Mouse (Mus musculus): ENCODE measurements around the gene Trim29. TPM values are rescaled to one million over a fixed set of nuclear protein-coding genes. Genes with fewer than 3 reads are reported as not detected.

Trim29 gene
- total RNA-seq, 1 experiment from 2014 or later, result 0.58 TPM

- ATAC-seq (ENCODE audit: extremely low read depth, insufficient number of reproducible peaks, low FRiP score, poor library complexity, severe bottlenecking), result no peak
Observed at GRCm38 (mm10) chr9:43309087-43309872, 1.4 kb upstream of the Trim29 start.

- ATAC-seq (ENCODE audit: extremely low read depth, insufficient number of reproducible peaks, low FRiP score, poor library complexity, severe bottlenecking), result no peak
Observed at GRCm38 (mm10) chr9:43312190-43312589, 1.5 kb downstream of the Trim29 start.

DNA sequence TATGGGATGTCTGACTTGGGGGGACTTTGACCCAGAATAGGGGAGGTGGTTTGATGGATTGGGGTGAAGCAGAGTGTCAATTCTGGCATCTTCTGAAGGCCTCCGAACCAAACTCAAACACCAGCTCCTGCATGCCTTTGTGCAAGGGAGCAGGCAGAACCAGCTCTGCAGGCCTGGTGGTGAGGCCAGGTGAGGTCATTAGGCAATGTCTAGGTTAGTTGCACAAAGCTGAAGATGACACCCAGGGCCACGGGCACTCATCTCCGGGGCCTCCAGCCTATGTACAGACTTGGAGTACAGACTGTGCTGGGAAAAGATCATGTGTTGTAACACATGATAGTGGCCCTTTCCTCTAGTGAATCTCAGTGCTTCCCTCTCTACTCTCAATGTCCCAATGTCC, 3.2 kb downstream of the Trim29 start:
- ATAC-seq (ENCODE audit: extremely low read depth, insufficient number of reproducible peaks, low FRiP score, poor library complexity, severe bottlenecking), result no peak

DNA sequence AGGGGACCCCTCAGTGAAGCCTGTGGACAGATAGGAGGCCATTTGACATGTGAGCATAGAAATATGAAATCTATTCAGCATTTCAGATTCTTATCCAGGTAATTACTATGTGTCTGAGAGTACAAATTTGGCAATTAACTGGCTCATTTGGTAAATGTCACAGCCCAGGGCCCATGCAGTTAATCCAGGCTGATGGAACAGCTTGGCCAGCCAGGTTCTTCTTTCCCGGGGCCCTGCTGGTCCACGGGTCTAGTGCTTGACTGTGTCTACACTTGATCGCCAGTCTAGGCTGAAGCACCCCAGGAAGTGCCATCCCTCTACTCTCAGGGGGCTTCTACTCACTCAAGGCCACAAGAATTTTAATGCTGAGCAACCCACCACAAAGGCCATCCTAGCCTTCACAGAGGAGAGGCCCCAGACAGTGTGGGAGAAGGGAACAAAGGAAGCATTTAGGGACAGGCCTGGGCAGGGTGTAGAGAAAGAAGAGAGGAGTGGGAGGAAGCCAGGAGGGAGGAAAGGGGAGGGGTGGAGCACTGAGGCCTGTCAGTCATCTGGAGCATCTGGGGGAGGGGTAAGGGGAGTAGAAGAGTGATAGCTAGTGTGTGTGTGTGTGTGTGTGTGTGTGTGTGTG, 4.8 kb downstream of the Trim29 start:
- no peak for ATAC-seq (ENCODE audit: extremely low read depth, insufficient number of reproducible peaks, low FRiP score, poor library complexity, severe bottlenecking)

DNA sequence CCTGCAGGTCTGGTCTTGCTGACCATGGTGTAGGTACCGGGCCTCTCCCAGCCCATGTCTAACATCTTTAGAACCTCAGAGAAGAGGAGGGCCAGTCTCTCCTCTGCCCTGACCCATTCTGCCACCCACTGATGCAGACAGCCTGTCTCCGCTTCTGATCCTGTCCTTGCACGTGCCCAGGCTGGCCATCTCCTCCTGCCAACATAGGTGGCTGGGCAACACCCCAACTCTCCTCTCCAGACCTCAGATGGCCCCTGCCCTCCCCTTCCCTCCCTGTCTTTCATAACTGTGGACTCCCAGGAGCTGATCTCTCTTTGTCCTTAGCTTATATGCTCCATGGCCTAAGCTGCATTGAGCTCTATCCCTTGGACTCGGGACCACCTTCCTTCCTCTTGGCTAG, 5.8 kb downstream of the Trim29 start:
- no peak for ATAC-seq (ENCODE audit: extremely low read depth, insufficient number of reproducible peaks, low FRiP score, poor library complexity, severe bottlenecking)

DNA sequence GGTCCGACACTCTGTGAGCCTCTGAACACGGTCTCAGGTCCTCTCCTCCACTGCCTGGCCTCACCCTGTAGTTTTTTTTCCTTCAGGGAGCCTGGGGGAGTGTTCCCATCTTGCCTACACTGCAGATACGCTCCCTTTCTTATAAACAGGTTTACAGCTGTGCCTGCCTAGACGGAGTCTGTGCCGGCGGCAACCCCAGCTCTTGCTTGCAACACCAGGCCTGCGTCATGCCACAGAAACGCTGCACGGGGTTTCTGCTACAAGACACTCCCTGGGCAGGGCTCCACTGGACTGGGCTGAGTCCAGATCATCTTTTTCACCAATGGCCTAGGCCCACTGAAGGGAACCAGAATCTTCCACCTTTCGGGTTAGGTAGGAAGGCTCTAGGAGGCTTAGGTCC, 8.0 kb downstream of the Trim29 start:
- no peak for ATAC-seq (ENCODE audit: extremely low read depth, insufficient number of reproducible peaks, low FRiP score, poor library complexity, severe bottlenecking)

DNA sequence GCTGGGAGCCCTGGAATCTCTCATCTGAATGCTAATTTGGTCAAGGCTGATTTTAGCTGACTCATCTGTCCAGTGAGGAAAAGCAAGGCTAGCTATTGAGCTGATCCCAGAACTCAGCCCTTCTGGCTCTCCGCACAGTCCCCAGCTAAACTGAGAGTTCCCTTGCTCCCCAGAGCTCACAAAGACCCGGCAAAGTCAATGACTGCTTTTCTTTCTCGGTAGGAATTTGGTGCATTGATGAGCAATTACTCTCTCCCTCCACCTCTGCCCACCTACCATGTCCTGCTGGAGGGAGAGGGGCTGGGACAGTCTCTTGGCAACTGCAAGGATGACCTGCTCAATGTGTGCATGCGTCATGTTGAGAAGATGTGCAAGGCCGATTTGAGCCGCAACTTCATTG, 11.3 kb downstream of the Trim29 start:
- no peak for ATAC-seq (ENCODE audit: extremely low read depth, insufficient number of reproducible peaks, low FRiP score, poor library complexity, severe bottlenecking)

DNA sequence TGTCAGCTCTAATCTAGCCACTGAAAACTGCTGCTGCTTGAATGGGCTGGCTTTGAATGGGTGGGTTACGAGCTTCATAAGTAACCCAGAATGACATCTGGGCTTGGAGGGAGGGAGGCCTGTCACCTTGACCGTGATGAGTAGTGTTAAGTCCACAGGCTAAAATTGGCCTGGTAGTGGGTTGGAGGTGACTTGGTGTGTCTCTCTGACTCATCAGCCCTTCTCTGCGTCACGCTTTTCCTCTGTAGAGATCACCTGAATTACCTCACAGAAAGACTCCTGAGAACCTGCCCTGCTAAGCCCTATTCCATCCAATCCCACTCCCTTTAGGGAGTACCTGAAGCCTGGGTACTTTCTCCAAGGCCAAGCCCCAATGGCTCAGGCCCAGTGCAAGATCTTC, 12.0 kb downstream of the Trim29 start:
- ATAC-seq (ENCODE audit: extremely low read depth, insufficient number of reproducible peaks, low FRiP score, poor library complexity, severe bottlenecking), result no peak

- no peak for ATAC-seq (ENCODE audit: extremely low read depth, insufficient number of reproducible peaks, low FRiP score, poor library complexity, severe bottlenecking)
Observed at GRCm38 (mm10) chr9:43325486-43325885, 14.8 kb downstream of the Trim29 start.

DNA sequence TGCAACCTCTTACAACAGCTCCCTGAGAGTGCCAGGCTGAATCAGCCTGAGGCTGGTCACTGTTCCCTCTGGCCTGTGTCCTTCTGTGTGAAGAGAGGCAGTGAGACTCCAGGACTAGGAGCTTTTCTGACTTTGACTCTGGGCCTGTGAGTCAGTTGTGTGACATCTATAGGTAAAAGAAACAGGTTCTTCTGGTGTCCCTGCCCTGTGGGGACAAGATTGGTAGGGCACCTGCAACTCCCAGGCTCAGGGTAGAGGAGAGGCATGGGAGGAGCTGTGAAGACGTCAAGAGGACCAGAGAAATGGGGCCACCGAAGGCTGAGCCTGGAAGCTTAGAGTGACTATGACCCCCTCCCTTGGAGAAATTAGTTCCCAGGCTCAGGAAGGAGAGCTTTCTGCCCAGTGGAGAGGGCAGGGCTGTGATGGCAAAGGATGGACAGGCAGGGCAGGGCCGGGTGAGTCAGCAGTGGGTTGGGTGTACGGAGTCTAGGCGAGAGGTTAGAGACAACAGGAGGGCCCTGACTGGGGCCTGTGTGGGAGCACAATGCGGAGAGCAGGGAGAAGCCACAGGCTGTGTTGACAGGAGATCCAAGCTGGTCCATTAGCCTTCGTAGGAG, 15.5 kb downstream of the Trim29 start:
- no peak for ATAC-seq (ENCODE audit: extremely low read depth, insufficient number of reproducible peaks, low FRiP score, poor library complexity, severe bottlenecking)

- ATAC-seq (ENCODE audit: extremely low read depth, insufficient number of reproducible peaks, low FRiP score, poor library complexity, severe bottlenecking), result no peak
Observed at GRCm38 (mm10) chr9:43327182-43328129, 16.8 kb downstream of the Trim29 start.

DNA sequence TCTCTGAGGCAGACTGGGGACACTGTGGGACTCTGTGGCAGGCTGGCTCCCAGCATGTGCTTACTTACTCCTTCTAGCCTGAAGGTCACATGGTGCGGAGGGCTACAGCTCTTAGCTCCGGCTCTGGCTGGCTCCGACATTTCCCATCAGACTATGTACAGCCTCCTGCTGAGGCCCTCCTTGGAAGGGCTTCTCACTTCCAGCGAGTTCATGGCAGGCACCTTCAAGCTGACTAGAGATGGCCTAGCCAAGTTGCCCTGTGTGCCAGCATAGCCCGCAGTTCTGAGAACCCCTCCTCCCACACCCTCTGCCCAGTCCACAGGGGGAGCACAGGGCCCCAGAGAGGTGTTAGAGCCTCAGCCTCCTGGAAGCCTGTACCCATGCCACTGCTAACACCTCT, 19.8 kb downstream of the Trim29 start:
- ATAC-seq (ENCODE audit: extremely low read depth, insufficient number of reproducible peaks, low FRiP score, poor library complexity, severe bottlenecking), result no peak

GRCm38 (mm10) chr9:43331476-43332471, 21.1 kb downstream of the Trim29 start:
- ATAC-seq (ENCODE audit: extremely low read depth, insufficient number of reproducible peaks, low FRiP score, poor library complexity, severe bottlenecking), result no peak

GRCm38 (mm10) chr9:43334476-43334875, 23.8 kb downstream of the Trim29 start:
- ATAC-seq (ENCODE audit: extremely low read depth, insufficient number of reproducible peaks, low FRiP score, poor library complexity, severe bottlenecking), result no peak

GRCm38 (mm10) chr9:43337636-43338035, 27.0 kb downstream of the Trim29 start:
- no peak for ATAC-seq (ENCODE audit: extremely low read depth, insufficient number of reproducible peaks, low FRiP score, poor library complexity, severe bottlenecking)

- no peak for ATAC-seq (ENCODE audit: extremely low read depth, insufficient number of reproducible peaks, low FRiP score, poor library complexity, severe bottlenecking)
Observed at GRCm38 (mm10) chr9:43338067-43338466, 27.4 kb downstream of the Trim29 start.

DNA sequence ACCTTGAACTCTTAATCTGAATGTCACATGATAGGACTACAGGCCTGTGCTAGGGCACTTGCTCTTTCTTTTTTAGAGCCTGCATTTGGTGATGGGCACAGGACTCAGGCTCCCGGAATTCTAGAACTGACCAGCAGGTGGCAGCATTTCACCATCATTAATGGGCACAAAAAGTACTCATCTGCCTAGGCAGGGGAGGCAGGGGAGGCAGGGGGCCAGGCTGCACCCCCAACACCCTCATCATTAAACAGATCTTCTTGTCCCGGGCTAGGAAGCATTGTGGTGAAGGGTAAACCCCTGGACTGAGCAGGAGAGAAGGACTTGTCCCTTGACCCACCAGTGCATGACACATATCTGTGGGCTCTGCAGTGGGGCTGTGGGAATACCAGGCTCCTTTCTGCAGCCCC, 29.0 kb downstream of the Trim29 start:
- ATAC-seq (ENCODE audit: extremely low read depth, insufficient number of reproducible peaks, low FRiP score, poor library complexity, severe bottlenecking), result no peak

DNA sequence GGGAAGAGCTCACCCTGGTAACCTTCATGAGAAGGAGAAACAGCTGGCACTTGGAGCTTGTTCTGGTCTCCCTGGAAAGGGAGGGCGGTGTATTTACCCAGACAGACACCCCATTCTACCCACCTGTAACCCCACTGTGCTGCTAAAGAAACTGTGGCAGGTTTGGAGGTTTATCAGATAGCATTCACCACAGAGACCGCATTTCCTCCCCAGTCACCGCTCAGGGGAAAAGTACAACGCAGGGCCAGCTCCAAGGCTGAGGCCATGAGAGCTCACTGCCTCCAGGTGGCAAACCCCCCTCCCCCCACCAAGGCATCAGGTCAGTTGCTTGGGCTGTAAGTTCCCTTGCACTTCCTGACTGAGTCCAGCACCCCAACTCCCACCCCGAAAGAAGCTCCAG, 39.4 kb downstream of the Trim29 start:
- no peak for ATAC-seq (ENCODE audit: extremely low read depth, insufficient number of reproducible peaks, low FRiP score, poor library complexity, severe bottlenecking)

All from neutrophil, adult 5-6 weeks (primary cell).